In the genomic region with DNA sequence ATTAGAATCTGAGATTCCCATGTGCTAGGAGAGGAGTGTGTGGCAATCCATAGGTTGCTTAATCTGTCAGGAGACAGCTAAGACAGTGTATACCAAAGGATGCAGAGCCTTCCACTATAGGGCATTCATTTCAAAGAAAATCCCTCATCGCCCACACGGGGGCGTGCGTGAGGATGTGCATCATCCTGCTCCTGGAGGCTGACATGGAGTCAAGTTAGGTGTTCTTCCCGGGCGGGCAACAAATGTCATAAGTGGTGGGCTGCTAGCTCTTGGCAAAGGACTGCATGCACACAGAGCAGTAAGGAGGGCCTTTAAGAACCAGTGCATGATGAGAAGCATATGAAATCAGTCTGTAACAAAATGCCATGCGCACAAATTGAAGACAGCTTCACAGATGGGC, we compare ENCODE assay signal across 14 mouse cellular contexts.
DNase-seq lines count a peak whose midpoint lies in the region; ATAC-seq and TF ChIP-seq lines count a peak whose summit lies in the region.
"Had no signal": no experiment of that assay in that cellular context is flagged by ENCODE, and none has a peak within 500 bp of the region (broad histone marks: within the 10 kb centered on the region; RNA-seq: fewer than 3 reads in every experiment).

No protein-coding gene starts in this region.

- H3K9ac ChIP-seq in kidney, postnatal 0 days (ENCODE audit: low read depth, low read length), result no peak overlapping the region
- H3K9ac ChIP-seq: heart, embryonic 13.5 days; kidney, embryonic 15.5 days; limb, embryonic 12.5 days had no signal

- H3K4me2 ChIP-seq in kidney, postnatal 0 days (ENCODE audit: low read length), result no peak overlapping the region
- H3K4me2 ChIP-seq: heart, embryonic 13.5 days; kidney, embryonic 15.5 days; limb, embryonic 12.5 days; midbrain, embryonic 11.5 days had no signal

- peak; percentile 42 for TF ChIP-seq CTCF in kidney, postnatal 0 days (IDR thresholded peaks at IDR 0.05; ENCODE audit: low read depth)

- H3K9me3 ChIP-seq in kidney, postnatal 0 days (replicated peaks; ENCODE audit: low read length), result no peaks in the 10 kb centered on the region
- H3K9me3 ChIP-seq: heart, embryonic 13.5 days; kidney, embryonic 15.5 days; limb, embryonic 12.5 days had no signal

- no peak for ATAC-seq in kidney, postnatal 0 days (replicated peaks; ENCODE audit: low FRiP score, low read depth)
- ATAC-seq: activated CD4-positive, CD25-positive, alpha-beta regulatory T cell, adult 4 months had no signal

- H3K4me1 ChIP-seq in kidney, postnatal 0 days (replicated peaks; ENCODE audit: insufficient read depth, low read length), result no peaks in the 10 kb centered on the region
- H3K4me1 ChIP-seq: heart, embryonic 13.5 days had no signal

- 44% methylated on average over 7 of the region's 7 CpGs for WGBS in kidney, postnatal 0 days

- no peak overlapping the region for H3K27ac ChIP-seq in kidney, postnatal 0 days
- H3K27ac ChIP-seq: heart, embryonic 13.5 days; kidney, embryonic 15.5 days; limb, embryonic 12.5 days had no signal

- H3K27me3 ChIP-seq in kidney, postnatal 0 days (ENCODE audit: insufficient read depth, low read length), result no peaks in the 10 kb centered on the region
- H3K27me3 ChIP-seq: heart, embryonic 13.5 days; kidney, embryonic 15.5 days; limb, embryonic 12.5 days had no signal

- H3K36me3 ChIP-seq in kidney, postnatal 0 days (ENCODE audit: insufficient read depth, low read length), result no peaks in the 10 kb centered on the region
- H3K36me3 ChIP-seq: heart, embryonic 13.5 days; kidney, embryonic 15.5 days; limb, embryonic 12.5 days had no signal

- H3K4me3 ChIP-seq in kidney, postnatal 0 days (replicated peaks; ENCODE audit: low read depth, low read length), result no peak overlapping the region
- H3K4me3 ChIP-seq: heart, embryonic 13.5 days; kidney, embryonic 15.5 days; limb, embryonic 12.5 days had no signal

- DNase-seq in adrenal gland, adult (ENCODE audit: inconsistent age in 2 of 2, low spot score in 1 of 2), result peak; percentile 23 to 48
- no peak for DNase-seq in adrenal gland, adult 8-10 months
- DNase-seq in kidney, postnatal 0 days (ENCODE audit: low spot score), result no peak
- no peak for DNase-seq in kidney, postnatal 10 days
- DNase-seq in thymus, postnatal 14 days, result peak; percentile 6
- DNase-seq in thymus, postnatal 36 days, result no peak
- DNase-seq in spleen, adult 12 weeks (ENCODE audit: low spot score), result no peak
- no peak for DNase-seq in adipocyte (ENCODE audit: low spot score)
- DNase-seq: cerebellum, postnatal 25 days had no signal

Comparison
In these comparisons a context has a peak if more than half of its experiments do, and no peak if none do; other contexts are left out.
1. DNase-seq: peak in adrenal gland, adult (2 of 2) and thymus, postnatal 14 days (single experiment); none in adrenal gland, adult 8-10 months (single experiment), kidney, postnatal 0 days (single experiment), kidney, postnatal 10 days (single experiment), thymus, postnatal 36 days (0 of 2), spleen, adult 12 weeks (single experiment) and adipocyte (single experiment).